Mouse (Mus musculus) small intestine, adult 2 months (tissue): Measurements from ENCODE around the gene Tsc22d1. TPM values are rescaled to one million over a fixed set of nuclear protein-coding genes. Genes with fewer than 3 reads are reported as not detected.

Experiments
- H3K27ac ChIP-seq: fragments of 200-500 bp; 2 replicates; pipeline ENCODE4 v1.5.1; 2012; ENCODE audit warnings: low read depth, low read length, control low read depth, inconsistent platforms; ENCODE audit not compliant: insufficient read depth
- H3K27me3 ChIP-seq: fragments of 200-500 bp; 2 replicates; pipeline ENCODE4 v1.6.1; 2012; ENCODE audit warnings: mild to moderate bottlenecking, moderate library complexity, low read length, inconsistent platforms; ENCODE audit not compliant: control insufficient read depth, insufficient read depth
- H3K36me3 ChIP-seq: fragments of 200-500 bp; 2 replicates; pipeline ENCODE4 v1.6.1; 2012; ENCODE audit warnings: mild to moderate bottlenecking, low read length, control low read depth, inconsistent platforms; ENCODE audit not compliant: control insufficient read depth, insufficient read depth
- H3K4me1 ChIP-seq: fragments of 200-500 bp; 2 replicates; pipeline ENCODE4 v1.6.1; 2012; ENCODE audit warnings: low read length, inconsistent platforms, mixed read lengths; ENCODE audit not compliant: control insufficient read depth, insufficient read depth, insufficient read length
- H3K4me3 ChIP-seq: fragments of 200-500 bp; 2 replicates; pipeline ENCODE4 v1.5.1; 2012; ENCODE audit warnings: low read depth, mild to moderate bottlenecking, control low read depth, inconsistent platforms, low read length, moderate library complexity
- CTCF ChIP-seq: fragments of 200-500 bp; IDR thresholded peaks from 2 replicates; pipeline ENCODE4 v1.5.1; 2012; ENCODE audit warnings: low read depth, mild to moderate bottlenecking, control low read depth, inconsistent platforms, low read length, moderate library complexity, mixed read lengths; ENCODE audit not compliant: insufficient replicate concordance, insufficient read length; ENCODE audit errors: extremely low read depth
- POLR2A ChIP-seq: fragments of 200-500 bp; IDR thresholded peaks from 2 replicates; pipeline ENCODE4 v1.6.1; 2012; ENCODE audit warnings: low read depth, mild to moderate bottlenecking, control low read depth, inconsistent platforms, low read length, moderate library complexity
- WGBS: fragments of 180-500 bp; shearing (Covaris S2); methylation state at CpG from one replicate; pipeline ENCODE4 v1.1.7; 2018; 5-methylcytosine and 5-hydroxymethylcytosine counted together
- polyA plus RNA-seq: library from polyadenylated mRNA; depleted of rRNA; stranded (reverse); fragments of >200 nt; gene quantifications from 2 replicates; pipeline ENCODE4 v1.2.3, GENCODE M21; 2012

Tsc22d1 gene
- polyA plus RNA-seq, 1 experiment: 254 TPM

DNA sequence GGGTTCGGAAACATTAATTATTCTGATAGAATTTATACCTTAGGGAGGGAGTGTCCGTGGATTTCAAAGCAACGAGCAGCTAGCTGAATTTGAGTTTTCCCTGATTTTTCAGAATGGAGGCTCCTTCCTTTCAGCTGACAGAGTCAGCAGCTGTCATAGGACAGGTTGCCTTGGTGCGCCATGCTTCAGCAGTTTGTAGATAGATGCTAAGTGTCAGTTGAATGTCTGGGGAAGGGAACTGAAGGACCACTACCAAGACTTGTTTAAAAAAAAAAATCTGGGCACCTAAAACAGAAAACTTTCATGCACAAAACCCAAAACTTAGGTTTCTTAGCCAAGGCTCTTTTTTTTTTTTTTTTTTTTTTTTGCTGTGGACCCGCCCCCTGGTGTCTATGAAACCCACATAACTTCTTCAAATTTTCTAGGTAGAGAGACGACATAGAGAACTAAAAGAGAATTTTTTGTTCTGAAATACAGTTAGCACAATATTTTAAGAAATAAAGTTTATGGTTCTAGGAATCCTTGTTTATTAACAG is 99.4 kb downstream of the Tsc22d1 start:
- peaks cover 9% of the 10 kb centered on the region; the same call in 1 of the 2 replicates for H3K4me1 ChIP-seq
- H3K27ac ChIP-seq: no peak overlapping the region
- no peaks in the 10 kb centered on the region for H3K27me3 ChIP-seq
- no peak for TF ChIP-seq CTCF
- no peak for TF ChIP-seq POLR2A
- no peak overlapping the region for H3K4me3 ChIP-seq
- 76% methylated on average over 6 of the region's 6 CpGs for WGBS
- no peaks in the 10 kb centered on the region for H3K36me3 ChIP-seq

DNA sequence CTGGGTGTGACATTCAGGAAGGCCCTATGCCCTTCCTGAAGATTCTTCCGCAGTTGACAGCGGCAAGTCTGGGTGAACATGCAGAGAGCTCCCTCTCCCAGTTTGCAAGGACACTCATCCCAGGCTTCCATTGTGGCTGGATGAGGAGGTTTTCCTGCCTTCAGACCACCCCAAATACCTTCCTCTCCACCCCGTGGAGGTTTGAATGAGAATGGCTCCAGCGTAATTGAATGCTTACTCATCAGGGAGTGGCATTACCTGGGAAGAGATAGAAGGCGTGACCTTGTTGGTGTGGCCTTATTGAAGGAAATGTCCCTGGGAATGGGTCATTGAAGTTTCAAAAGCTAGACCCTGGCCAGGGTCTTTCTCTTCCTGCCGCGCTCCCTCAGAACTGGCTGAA is 100.9 kb downstream of the Tsc22d1 start:
- TF ChIP-seq POLR2A (no peak), CTCF (no peak)
- Histone ChIP-seq H3K4me1 (peaks cover 15% of the 10 kb centered on the region; the same call in 1 of the 2 replicates), H3K27ac (no peak overlapping the region), H3K36me3 (no peaks in the 10 kb centered on the region), H3K4me3 (no peak overlapping the region), H3K27me3 (no peaks in the 10 kb centered on the region)
- 64% methylated on average over 7 of the region's 7 CpGs for WGBS

DNA sequence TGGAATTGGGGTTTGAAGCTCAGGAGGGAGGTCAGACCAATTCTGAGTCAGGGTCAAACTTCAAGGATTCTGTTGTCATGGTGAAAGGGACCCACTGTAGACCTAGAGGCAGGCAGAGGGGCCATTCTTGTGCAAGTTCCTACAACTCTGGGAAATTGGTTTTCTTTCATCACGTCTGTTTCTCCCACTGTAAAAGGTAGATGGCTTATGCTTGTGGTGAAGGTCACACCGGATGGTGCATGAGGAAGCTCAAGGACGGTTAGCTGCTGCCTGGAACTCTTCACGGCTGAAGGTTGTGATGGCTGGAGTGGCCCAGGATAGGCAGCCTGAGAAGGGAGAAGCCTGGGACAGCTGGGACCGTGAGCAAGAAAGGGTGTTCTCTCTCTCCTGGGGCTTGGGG is 103.5 kb downstream of the Tsc22d1 start:
- Histone ChIP-seq H3K27me3 (no peaks in the 10 kb centered on the region), H3K27ac (no peak overlapping the region), H3K4me1 (peaks cover 10% of the 10 kb centered on the region; the same call in 1 of the 2 replicates), H3K4me3 (no peak overlapping the region), H3K36me3 (no peaks in the 10 kb centered on the region)
- TF ChIP-seq CTCF (no peak), POLR2A (no peak)
- 92% methylated on average over 5 of the region's 5 CpGs for WGBS

DNA sequence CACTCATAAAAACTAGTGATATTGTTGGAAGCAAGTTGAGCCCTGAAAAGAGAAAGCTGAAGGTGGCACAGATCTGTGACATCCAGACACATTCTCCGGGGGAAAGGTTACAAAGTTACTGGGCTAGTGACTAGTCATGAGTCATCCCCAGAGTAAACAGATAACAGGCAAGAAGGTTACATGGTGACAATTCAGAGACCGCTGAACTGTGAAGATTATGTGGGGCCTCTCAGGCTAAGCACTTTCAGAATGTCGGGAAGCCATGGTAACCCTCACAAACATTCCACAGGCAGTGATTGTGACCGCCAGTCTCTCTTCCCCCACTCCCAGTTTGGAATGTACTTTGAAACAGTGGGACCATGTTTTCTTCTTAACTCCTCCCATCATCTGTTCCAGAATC is 105.8 kb downstream of the Tsc22d1 start:
- Histone ChIP-seq H3K27ac (no peak overlapping the region), H3K36me3 (no peaks in the 10 kb centered on the region), H3K4me3 (no peak overlapping the region), H3K27me3 (no peaks in the 10 kb centered on the region), H3K4me1 (peaks cover 8% of the 10 kb centered on the region; the same call in 1 of the 2 replicates)
- WGBS: 11% methylated on average over 4 of the region's 4 CpGs
- TF ChIP-seq POLR2A (no peak), CTCF (no peak)

DNA sequence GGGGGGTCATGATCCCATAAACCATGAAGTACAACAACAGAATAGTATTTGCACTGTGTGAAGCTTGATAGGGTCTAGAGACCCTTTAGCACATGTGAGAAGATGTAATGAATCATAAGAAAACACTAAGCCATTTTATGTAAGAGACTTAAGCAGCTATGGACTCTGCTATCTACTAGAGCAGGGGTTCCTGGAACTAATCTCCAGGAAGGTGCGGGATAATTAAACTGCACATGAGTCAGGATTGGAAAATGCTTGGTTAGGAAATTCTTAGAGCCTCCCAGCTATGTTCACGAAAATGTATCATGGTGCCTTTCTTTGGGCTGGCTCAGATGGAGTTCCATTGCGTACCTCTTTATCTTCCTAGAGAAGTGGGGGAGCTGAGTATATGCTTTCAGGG is 106.5 kb downstream of the Tsc22d1 start:
- Histone ChIP-seq H3K4me1 (peaks cover 8% of the 10 kb centered on the region; the same call in 1 of the 2 replicates), H3K4me3 (no peak overlapping the region), H3K27ac (no peak overlapping the region), H3K36me3 (no peaks in the 10 kb centered on the region), H3K27me3 (no peaks in the 10 kb centered on the region)
- TF ChIP-seq CTCF: no peak
- WGBS: 74% methylated on average over 3 of the region's 3 CpGs

DNA sequence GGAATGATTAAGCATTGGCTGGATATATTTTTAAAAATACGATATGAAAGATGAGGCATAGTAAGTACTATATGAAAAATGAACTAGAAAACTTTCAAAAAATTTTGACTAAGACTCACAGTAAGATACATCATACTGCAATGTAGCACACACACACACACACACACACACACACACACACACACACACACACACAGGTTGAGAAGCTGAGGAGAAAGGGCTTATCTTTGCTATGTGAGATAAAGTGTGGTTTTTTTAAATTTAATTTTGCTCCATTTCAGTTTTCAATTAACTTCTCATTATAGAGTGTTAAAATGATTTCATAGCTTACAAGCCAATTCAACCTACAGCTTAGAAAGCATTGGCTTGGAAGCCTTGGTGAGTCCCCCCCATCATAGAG is 108.6 kb downstream of the Tsc22d1 start:
- no peaks in the 10 kb centered on the region for H3K36me3 ChIP-seq
- TF ChIP-seq POLR2A (no peak), CTCF (no peak)
- H3K27me3 ChIP-seq: no peaks in the 10 kb centered on the region
- H3K4me3 ChIP-seq: no peak overlapping the region
- peaks cover 9% of the 10 kb centered on the region; the same call in 1 of the 2 replicates for H3K4me1 ChIP-seq
- WGBS: 97% methylated on average over 1 of the region's 1 CpGs
- no peak overlapping the region for H3K27ac ChIP-seq

DNA sequence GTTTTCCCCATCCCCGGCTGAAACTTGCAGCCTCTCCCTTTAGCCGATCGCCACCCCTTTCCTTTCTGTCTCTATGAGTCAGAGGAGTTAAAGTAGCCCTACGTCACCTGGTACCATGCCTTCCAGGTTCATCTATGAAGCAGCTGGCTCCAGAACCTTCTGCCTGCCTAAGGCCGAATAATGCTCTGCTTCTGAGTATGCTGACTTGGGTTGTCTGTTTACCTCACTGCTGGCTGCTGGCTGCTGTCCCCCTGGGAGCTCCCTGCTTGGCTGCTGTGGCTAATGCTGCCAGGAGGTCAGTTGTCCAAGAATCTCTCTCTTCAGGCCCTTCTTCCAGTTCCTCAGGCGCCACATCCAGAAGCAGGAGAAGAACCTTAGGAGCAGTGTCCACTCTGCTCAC is 111.7 kb downstream of the Tsc22d1 start:
- H3K4me3 ChIP-seq: no peak overlapping the region
- H3K36me3 ChIP-seq: no peaks in the 10 kb centered on the region
- peaks cover 4% of the 10 kb centered on the region; the same call in 1 of the 2 replicates for H3K4me1 ChIP-seq
- no peak for TF ChIP-seq POLR2A
- TF ChIP-seq CTCF: no peak
- WGBS: 84% methylated on average over 6 of the region's 6 CpGs
- H3K27ac ChIP-seq: no peak overlapping the region
- no peaks in the 10 kb centered on the region for H3K27me3 ChIP-seq
